Mouse (Mus musculus) heart, adult 8-10 months (tissue): ENCODE results near the gene Ulk4. TPM values are rescaled to one million over a fixed set of nuclear protein-coding genes. Genes with fewer than 3 reads are reported as not detected.

Source experiments
- DNase-seq: peaks from one replicate; pipeline ENCODE4 v3.0.0; 2022; ENCODE audit warnings: low spot score
- total RNA-seq, 4 experiments: library from RNA; stranded (reverse); gene quantifications; 2 replicates each; pipeline ENCODE4 v1.2.4; 2022

The Ulk4 gene
- total RNA-seq, 4 experiments from 2014 or later = 0.14 to 0.41 (median 0.30) TPM

GRCm38 (mm10) chr9:121020360-121020759, 256.6 kb downstream of the Ulk4 start:
- DNase-seq = no peak

DNA sequence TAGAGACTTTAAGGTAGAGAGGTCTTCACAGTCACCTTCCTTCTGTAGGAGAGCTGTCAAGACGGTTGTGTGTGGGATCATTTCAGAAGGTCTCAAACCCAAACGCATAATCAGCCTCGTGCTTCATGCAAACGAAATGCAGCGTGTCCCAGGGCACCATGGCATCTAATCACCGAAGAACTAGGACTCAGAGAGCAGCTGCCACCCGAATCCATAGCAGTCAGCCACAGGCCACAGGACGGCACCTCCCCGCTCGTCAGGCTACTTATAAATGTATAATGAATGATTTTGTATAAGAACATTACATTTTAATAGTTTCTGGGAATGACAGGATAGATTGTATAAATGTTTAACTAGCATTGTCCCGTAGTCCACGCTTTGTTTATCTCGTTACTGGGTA, 257.1 kb downstream of the Ulk4 start:
- DNase-seq = no peak

DNA sequence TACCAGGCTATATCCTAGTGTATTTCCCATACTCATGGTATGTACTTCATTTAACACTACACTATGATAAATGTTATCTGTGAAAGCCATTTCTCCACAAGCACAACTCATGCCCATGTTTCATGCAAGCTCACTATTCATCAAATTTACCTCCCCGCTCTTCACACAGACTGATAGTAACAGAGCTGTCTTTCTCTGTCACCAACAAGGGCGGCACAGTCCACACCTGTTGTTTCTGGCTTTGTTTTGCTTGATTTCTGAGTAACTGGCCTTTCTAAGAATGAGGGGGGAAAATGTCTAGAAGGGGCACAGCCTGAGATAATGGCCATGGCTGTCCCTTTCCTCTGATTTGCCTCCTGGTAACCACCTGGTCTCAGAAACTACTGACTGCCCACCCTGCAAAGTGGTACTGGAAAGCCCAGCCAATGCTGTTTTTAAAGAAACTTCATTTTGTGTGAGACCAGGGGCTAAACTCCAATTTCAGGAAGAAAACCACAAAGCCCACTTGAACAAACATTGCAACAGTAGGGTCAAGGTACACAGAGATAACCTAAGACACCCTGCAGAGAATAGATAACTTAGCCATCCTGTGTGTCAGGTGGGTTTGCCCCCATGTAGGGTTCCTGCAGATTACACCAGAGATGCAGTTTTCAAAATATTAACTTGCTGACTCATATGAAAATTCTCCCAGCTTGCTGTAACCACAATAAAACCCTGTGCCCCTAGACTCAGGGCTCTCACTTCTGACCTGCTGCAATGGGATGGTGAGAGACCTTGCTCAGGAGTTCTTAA, 258.3 kb downstream of the Ulk4 start:
- DNase-seq = no peak

DNA sequence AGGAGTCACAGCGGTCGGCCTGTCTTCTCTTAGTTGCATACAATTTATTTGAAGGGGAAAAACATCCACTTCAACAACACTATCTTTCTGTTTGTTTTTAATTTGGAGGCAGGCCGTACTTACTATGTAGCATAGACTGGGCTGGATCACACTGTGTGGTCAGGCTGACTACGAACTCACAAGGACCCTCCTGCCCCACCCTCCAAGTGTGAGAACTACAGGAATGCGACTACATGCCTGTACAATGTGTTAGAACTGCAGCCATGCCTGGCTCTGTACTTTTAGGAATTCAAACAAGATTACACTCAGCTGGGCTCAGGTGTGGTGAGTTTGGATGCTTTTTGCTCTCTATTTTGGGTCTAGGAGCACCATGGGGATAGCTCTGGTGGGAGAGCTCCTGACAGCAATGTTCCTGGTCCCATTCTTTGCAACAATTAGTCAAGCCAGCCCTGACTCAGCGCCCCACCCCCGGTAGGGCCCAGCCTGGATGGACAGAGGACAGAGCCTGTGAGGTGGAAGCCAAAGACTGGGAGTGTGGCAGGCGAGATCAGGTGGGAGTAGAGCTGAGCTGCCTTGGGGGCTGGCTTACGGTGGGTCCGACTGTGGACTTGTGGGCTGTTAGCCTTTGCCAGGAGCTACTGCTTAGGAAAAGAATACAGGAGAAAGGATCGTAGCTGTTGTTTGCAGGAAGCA, 261.0 kb downstream of the Ulk4 start:
- no peak for DNase-seq

GRCm38 (mm10) chr9:121011540-121011939, 265.5 kb downstream of the Ulk4 start:
- DNase-seq = no peak

DNA sequence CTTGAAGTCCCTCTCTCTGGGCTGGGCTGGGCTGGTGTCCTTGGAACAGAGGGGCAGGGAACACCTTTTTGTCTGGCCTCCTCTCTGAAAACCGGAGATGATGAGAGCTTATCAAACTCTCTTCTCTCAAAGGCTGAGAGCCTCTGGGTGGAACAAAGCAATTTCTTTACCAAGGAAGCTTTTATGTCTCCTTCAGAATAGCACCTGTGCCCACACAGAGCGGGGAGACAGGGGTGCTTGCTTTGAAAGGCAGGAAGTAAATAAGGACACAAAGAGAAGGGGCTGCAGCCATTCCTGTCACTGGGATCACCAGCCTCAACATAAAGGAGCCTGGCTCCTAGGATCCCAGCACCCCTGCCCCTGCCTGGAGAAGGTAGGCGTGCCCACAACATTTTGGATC, 266.5 kb downstream of the Ulk4 start:
- DNase-seq = no peak

- DNase-seq = no peak
These were observed 271.0 kb downstream of the Ulk4 start for GRCm38 (mm10) chr9:121005961-121006360.

DNA sequence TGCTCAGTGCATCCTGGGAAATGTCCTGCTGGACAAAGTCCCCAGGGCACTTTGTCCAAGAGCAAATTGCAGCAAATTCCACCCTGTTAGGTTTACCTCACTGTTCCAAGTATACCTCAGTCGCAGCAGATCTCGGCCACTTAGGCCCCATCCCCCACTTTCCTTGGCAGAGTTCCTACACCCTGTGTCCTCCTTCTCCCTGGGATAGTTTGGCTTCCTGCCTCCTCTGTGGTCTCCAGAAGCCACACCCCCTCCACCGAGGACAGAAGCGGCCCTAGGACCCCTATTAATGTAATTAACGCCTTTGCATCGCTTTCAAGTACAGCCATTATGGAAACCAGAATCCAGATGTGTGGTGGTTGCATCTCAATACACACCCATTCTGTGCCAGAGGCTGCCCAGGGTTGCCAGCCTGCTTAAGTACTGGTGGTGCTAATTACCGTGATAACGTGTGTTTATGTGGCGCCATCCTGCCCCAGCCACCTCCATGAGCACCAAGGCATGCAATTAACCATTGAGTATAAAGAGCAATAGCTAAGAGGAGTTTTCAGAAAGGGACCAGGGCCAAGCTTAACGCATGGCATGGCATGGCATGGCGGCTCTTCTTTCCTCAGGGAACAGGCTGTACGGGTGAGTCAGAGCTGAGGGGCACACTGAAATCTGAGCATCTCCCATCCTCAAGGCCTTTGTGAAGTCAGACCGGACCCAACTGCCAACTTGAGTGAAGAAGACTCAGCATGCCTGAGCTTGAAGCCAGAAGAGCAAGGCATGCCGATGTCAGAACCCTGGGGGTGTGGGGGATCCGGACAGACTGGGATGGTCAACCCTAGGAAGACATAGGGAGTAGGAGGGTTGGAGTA, 275.1 kb downstream of the Ulk4 start:
- DNase-seq = no peak

- no peak for DNase-seq
These were observed 276.2 kb downstream of the Ulk4 start for GRCm38 (mm10) chr9:121000641-121001320.

- no peak for DNase-seq
These were observed 278.3 kb downstream of the Ulk4 start for GRCm38 (mm10) chr9:120998696-120999095.

DNA sequence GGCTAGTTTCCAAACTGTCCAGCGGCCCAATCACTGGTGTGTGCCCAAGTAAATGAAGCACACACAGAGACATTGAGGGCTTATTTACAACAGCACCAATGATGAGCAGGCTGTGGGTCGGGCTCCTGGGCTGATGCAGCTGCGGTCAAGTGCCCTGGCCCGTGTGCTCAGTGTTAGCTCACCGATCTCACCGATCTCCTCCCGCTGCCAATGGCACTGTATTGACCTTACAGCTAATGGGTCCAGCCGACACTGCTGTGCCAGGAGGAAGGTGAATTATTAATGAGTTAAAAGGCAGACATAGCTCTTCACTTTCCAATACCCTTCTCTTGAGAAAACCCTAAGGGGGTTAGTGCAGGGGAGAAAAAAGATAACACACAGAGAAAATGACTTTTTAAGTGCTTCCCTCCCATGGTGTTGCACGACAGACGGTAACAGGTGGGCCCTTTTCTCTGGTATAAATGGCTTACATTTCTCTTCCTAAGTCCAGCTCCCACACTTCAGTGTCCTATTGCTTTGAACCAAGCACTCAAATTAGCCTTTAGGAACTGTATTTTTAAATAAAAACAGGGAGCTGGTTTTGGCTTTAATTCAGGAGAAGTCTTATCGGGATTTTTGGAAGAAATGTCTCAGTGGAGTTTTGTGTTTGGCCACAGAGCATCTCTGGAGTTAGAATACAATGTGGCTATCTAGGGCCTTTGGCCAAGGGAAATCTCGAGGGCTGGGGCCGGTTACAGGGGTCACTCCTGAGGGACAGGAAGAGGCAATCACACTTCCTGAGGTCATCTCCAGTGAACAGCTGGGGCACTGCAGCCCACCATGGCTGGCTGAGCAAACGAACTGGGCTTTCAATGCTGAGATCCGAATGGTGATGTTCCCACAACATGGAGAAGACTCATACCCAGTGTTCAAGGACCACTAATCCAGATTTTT, 282.5 kb downstream of the Ulk4 start:
- DNase-seq = peak; percentile 46

DNA sequence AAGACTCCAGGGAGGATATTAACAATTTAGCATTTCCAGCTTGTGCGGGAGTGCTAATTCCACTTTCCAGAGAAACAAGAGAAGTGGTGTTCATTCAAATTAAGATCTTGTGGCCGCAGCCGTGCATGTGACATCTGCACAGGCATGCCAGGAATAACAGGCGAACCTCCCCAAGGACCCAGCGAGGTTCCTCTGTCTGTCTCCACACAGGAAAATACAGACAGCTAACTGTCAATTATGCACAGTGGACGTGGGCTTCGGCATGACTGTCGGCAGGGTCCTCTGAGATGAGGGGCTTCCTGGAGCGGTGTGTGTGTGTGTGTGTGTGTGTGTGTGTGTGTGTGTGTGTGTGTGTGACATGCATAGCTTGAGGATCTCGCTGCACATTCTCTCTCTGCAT, 284.0 kb downstream of the Ulk4 start:
- no peak for DNase-seq

DNA sequence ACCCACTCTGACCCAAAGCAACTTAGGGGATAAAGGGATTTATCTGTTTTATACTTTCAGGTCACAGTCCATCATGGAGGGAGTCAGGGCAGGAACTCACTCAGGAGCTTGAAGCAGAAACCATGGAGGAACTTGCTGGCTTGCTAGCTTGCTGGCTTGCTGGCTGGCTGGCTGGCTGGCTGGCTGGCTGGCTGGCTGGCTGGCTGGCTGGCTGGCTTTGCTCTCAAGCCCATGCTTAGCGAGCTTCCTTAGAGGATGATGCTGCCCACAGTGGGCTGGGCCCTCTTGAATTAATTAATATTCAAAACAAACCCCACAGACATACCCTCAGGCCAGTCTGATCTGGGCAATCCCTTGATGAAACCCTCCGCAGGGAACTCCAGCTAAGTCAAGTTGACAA, 285.2 kb downstream of the Ulk4 start:
- no peak for DNase-seq

DNA sequence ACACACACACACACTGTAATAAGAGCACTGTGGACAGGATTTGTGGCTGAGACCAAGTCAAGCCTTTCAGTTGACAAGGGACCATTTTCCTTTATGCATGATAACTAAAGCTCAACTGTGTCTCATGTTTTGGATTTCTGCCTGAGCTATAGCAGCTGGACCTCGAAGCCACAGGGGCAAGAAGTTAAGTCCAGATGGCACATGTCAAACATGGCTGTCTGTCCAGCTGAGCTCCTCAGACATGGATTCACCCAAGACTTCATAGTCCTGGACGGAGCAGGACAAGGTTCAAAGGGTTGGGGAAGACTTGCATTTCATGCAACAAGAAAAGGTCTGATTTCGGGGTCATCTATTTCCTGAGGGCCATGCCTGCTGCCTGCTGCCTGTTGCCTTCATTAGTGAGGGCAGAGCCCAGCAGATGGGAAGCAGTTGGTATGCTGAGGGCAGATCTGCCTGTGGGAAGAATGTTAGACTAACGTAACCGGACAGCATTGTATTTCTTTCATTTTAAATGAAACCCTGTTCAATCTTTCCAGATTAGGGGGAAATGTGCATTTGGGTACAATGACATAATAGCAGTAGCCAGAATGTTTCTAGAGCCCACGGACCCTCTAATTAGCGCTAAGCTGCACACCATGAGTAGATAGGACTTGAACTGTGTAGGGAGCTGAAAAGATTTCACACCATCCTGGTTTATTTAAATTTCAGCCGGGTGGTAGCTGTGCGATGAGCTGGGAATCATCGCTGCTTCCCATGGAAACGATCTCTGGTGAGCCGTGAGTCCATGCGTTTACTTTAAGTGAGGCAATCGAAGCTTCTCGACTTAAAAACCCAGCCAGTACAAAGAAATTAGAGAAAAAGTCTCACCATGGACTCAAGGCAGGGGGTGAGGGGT, 286.9 kb downstream of the Ulk4 start:
- DNase-seq = no peak

- no peak for DNase-seq
These were observed 288.9 kb downstream of the Ulk4 start for GRCm38 (mm10) chr9:120988088-120988487.

- DNase-seq = no peak
These were observed 290.0 kb downstream of the Ulk4 start for GRCm38 (mm10) chr9:120986994-120987393.

GRCm38 (mm10) chr9:120986255-120986654, 290.7 kb downstream of the Ulk4 start:
- DNase-seq = no peak

DNA sequence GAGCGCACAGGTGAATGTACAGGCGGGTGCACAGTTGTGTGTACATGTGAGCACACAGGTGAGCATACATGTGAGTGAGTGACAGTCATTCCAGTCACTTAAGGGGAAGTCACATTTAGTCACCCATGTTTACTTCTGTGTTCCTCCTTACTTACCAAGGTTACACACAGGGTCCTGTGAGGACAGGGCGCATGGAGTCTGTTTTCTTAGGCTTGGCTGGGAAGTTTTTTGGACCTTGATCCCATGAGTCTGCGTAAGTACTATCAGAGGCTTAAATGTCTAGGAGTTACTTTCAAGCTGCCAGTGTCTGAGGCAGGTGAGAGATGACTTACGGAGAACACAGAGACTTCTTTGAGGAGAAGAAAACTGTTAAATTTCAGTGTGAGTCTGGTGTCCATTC, 291.5 kb downstream of the Ulk4 start:
- DNase-seq = no peak

- no peak for DNase-seq
These were observed 292.0 kb downstream of the Ulk4 start for GRCm38 (mm10) chr9:120985009-120985408.

DNA sequence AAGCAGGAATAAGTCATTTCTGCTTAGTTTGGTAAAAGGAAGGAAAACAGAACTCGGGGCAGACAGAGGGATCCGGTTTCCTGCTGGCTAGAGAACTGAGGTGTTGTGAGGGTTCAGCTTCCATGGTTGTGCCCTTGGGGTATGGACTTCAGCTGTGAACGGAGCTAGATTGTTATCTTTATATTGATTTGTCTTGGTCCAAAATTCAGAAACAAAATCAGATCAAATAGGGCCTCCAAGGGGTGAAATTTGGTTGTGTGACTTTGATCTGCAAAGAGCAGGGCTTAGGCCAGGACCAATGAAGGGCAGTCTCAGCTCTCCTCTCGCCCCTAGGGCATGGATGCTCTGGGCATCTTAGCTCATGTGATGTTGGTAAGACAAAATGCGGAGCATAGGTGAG, 292.5 kb downstream of the Ulk4 start:
- no peak for DNase-seq
